Mouse (Mus musculus): ENCODE measurements at regions not wholly inside any gene's neighbourhood (a gene's known extent, or its start where the extent isn't known, plus 50 kb on each side); places are given as distances from the start of the nearest gene placed in this dataset.
A peak's percentile ranks its signal among the peaks of the same experiment; 100 is the strongest.

- DNase-seq (ENCODE audit: low spot score), result no peak
These were observed 435.6 kb upstream of the Atp11b start for GRCm38 (mm10) chr3:35318348-35318747.

DNA sequence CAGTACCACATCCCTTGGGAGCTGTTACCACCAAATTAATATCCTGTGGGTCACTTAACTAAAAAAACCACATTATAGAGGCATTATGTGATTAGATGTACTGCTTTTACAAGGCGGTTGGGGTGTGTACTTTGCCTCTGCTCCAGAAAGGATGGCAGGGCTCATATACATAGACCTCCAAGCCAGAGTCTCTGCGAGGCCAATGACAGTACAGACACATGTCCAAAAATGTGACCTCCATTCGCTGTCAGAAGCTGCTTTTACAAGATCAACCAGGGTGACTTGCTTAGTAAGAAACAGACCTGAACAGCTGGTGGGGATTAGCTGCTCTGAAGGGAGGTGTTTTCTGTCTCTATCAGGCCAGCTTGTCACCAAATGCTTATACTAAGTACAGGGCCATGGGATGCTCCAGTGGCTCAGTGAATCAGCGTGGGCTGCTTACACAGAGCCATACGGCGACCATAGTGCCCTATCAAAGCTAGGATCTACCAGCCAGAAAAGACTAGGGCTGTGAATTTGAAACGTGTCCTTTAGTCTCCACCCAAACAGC, 433.0 kb upstream of the Atp11b start:
- DNase-seq (ENCODE audit: low spot score), result no peak

- no peak for DNase-seq (ENCODE audit: low spot score)
These were observed 431.9 kb upstream of the Atp11b start for GRCm38 (mm10) chr3:35321991-35322390.

GRCm38 (mm10) chr3:35322899-35323298, 431.0 kb upstream of the Atp11b start:
- no peak for DNase-seq (ENCODE audit: low spot score)

DNA sequence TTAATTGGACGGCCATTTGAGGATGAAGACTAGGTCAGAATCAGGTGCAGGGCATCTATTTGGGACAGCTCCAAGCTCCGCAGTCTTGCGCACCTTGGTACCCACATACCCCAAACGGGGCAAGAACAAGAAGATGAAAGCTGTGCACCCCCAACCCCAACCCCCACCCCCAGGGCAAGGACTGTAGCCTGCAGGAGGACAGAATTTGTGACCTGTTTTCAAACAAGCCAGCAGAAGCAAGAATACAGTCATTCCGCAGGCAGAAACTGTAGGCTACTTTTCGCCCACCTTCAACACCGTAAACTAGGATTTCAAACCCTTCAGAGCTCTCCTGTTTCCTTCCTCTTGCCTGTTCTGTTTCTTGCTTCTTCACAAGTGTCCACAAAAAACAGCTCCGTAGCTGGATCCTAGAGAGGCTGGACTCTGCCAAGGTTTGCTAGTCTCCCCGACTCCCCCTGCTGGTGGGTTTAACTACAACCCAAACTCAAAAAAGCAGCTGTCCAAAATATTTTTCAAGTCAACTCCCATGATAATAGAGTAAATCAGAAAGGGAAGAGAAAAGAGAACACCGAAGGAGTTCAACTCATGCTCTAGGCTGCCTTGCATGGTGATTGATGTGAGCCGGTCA, 430.3 kb upstream of the Atp11b start:
- peak; percentile 55 for DNase-seq (ENCODE audit: low spot score)

DNA sequence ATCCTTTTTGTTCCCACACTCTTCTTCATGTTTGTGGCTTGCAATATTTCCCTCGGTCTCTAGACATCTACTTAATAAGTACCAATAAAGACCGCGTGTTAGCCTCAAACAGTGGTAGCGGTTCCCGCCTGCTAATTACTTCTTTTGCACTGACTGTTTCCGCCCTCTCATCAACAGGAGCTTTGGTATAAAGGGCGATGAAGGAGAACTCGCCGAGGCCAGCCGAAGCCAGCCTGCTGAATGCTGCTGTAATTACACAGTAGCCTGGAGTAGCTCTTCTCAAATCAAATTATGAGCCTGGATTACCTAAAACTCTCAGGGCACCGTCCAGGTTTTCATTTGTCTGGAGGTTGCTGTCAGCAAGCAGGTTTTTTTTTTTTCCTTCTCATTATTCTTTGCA, 429.7 kb upstream of the Atp11b start:
- no peak for DNase-seq (ENCODE audit: low spot score)

GRCm38 (mm10) chr3:35332534-35333272, 421.2 kb upstream of the Atp11b start:
- no peak for DNase-seq (ENCODE audit: low spot score)

- no peak for DNase-seq (ENCODE audit: low spot score)
These were observed 419.9 kb upstream of the Atp11b start for GRCm38 (mm10) chr3:35334017-35334416.

DNA sequence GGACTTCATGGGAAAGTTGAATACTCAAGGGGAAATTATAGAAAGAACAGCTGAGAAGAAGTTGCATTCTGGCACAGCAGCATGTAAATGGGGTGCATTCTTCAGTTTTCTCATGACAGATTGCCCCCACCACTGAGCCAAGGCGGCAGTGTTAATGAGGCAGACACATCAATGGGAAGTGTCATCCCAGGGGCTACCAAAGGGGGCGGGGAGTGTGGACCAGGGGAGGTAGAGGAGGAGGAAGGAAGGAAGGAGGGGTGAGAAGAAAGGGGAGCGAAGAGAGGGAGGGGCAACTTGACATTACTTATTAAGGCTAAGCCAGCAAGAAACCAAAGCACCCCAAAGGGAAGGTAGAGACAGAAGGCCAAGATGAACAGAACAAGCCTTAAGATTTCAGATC, 419.4 kb upstream of the Atp11b start:
- no peak for DNase-seq (ENCODE audit: low spot score)

- no peak for DNase-seq (ENCODE audit: low spot score)
These were observed 418.1 kb upstream of the Atp11b start for GRCm38 (mm10) chr3:35335837-35336236.

GRCm38 (mm10) chr3:35340525-35340924, 413.4 kb upstream of the Atp11b start:
- no peak for DNase-seq (ENCODE audit: low spot score)

GRCm38 (mm10) chr3:35340935-35341800, 412.7 kb upstream of the Atp11b start:
- DNase-seq (ENCODE audit: low spot score), result no peak

GRCm38 (mm10) chr3:35341840-35342239, 412.1 kb upstream of the Atp11b start:
- DNase-seq (ENCODE audit: low spot score), result no peak

DNA sequence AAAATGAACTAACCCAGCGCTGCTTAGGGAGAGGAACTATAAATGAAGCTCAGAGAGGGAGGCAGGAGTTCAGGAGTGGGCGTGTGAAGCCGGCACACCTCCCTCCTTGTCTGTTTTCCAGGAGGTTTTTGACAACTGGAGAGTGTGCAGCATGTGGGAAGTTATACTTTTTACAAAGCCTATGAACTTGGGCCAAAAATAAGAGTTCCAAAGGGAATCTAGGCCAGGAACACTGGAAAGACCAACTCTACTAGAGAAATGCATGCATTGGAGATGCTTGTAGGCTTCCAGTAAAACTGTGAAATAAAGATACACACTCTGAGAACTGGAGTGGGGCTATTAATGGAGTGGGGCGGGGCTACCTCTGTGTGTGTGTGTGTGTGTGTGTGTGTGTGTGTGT, 411.3 kb upstream of the Atp11b start:
- DNase-seq (ENCODE audit: low spot score), result no peak

GRCm38 (mm10) chr3:35343936-35344335, 410.0 kb upstream of the Atp11b start:
- no peak for DNase-seq (ENCODE audit: low spot score)

GRCm38 (mm10) chr3:35349114-35349513, 404.8 kb upstream of the Atp11b start:
- DNase-seq (ENCODE audit: low spot score), result no peak

GRCm38 (mm10) chr3:35353442-35353841, 400.5 kb upstream of the Atp11b start:
- no peak for DNase-seq (ENCODE audit: low spot score)

GRCm38 (mm10) chr3:35353920-35354319, 400.0 kb upstream of the Atp11b start:
- DNase-seq (ENCODE audit: low spot score), result no peak

DNA sequence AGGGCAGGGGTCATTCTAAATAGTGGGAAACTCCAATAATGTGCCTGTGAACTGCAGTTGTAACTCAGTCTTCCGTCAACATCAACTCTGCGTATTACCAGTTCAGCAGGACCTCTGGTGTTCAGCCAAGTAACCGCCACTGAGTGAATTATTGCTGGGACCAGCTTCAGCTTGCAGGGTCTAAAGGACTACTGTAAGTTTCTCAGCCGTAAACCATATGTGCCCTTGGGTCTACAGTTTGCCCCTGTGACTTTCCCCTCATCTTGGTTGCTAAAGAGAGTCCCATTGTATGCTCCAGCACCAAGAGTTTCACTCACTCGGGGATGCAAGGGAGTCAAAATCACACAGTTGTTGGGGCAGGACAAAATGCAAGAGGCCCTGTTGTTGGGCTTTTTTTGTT, 399.6 kb upstream of the Atp11b start:
- peak; percentile 10 for DNase-seq (ENCODE audit: low spot score)

DNA sequence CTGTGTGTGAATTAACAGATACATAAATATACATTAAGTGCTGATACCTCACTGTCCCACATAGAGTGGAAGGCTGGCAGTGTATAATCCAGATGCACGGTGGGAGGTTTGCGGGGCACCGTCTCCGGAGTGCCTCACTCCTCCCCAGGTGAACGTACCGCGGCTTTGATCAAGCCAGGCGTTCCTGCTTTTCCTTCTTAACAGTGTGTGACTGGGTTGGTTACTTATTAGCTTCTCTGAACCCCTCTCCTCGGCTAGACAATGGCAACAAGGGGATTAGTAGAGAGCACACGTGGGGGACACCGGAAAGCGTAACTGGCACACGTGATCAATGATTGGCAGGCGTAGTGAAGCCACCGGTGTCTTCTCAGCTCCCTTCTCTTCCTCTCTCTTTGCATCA, 396.8 kb upstream of the Atp11b start:
- no peak for DNase-seq (ENCODE audit: low spot score)

- DNase-seq (ENCODE audit: low spot score), result no peak
These were observed 395.4 kb upstream of the Atp11b start for GRCm38 (mm10) chr3:35358541-35358940.

DNA sequence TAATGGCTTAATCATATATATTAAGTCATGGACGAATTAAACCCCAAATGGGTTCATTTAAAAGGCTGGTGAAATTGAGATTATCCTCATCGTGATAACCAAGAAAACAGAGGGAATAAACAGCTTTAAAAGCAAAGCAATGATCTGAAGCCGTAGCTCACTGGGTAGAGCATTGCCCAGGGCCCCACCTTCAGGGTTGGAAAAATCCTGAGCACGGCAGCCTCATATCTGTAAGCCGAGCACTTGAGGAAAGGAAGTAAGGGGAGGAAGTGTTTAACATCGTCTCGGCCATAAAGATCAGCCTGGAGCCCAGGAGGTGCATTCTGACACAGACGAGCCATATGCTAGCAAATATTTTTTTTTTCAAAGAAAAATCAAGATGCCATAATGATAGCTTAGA, 394.6 kb upstream of the Atp11b start:
- DNase-seq (ENCODE audit: low spot score), result no peak

DNA sequence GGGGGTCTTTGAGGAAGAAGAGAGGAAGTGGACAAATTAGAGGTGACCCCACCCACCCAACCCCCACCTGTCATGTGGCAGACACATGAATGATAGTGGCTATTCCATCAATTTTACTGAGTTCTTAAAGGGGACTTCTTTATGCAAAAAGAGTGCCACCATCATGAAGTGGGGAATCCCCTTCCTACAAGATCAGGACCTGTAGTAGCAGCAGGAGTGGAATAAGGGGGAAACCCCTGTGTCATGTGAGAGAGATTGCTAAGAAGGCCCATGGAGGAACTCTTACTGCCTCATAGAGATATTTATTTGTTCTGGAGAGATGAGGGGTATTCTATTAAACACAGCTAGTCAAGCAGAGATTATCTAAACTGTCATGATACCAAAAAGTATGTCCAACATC, 393.4 kb upstream of the Atp11b start:
- no peak for DNase-seq (ENCODE audit: low spot score)

Data from adipocyte (in vitro differentiated cells).